Mouse (Mus musculus) embryonic facial prominence, embryonic 11.5 days (tissue): Measurements from ENCODE around the gene Mus81. TPM values are rescaled to one million over a fixed set of nuclear protein-coding genes. Genes with fewer than 3 reads are reported as not detected.

Experiments used
- ATAC-seq: fragments of 200-750 bp; cut with Nextera tagmentation; replicated peaks from 2 replicates; pipeline ENCODE4 v1.8.0; 2017; ENCODE audit warnings: low read depth; ENCODE audit not compliant: insufficient number of reproducible peaks, low FRiP score, low TSS enrichment
- DNase-seq: peaks from one replicate; pipeline ENCODE4 v3.0.0-alpha.2; 2015; ENCODE audit warnings: low spot score
- H3K27ac ChIP-seq: fragments of 300-500 bp; sonication (generic); replicated peaks from 2 replicates; pipeline ENCODE4 v1.5.1; 2014; ENCODE audit warnings: mild to moderate bottlenecking, low read depth, low read length, control low read depth
- H3K27me3 ChIP-seq: fragments of 300-500 bp; sonication (generic); 2 replicates; pipeline ENCODE4 v1.6.1; 2014; ENCODE audit warnings: mild to moderate bottlenecking, low read length, moderate library complexity, mixed read lengths; ENCODE audit not compliant: control insufficient read depth, insufficient read depth
- H3K36me3 ChIP-seq: fragments of 300-500 bp; sonication (generic); replicated peaks from 2 replicates; pipeline ENCODE4 v1.6.1; 2014; ENCODE audit warnings: low read depth, mild to moderate bottlenecking, low read length, moderate library complexity, mixed read lengths; ENCODE audit not compliant: control insufficient read depth, insufficient read depth
- H3K4me1 ChIP-seq: fragments of 300-500 bp; sonication (generic); 2 replicates; pipeline ENCODE4 v1.6.1; 2014; ENCODE audit warnings: low read length, mixed read lengths; ENCODE audit not compliant: control insufficient read depth, insufficient read depth
- H3K4me2 ChIP-seq: fragments of 300-500 bp; sonication (generic); 2 replicates; pipeline ENCODE4 v1.6.1; 2014; ENCODE audit warnings: low read depth, mild to moderate bottlenecking, control low read depth, low read length, moderate library complexity
- H3K4me3 ChIP-seq: fragments of 300-500 bp; sonication (generic); 2 replicates; pipeline ENCODE4 v1.5.1; 2014; ENCODE audit warnings: low read depth, low read length, control low read depth
- H3K9ac ChIP-seq: fragments of 300-500 bp; sonication (generic); replicated peaks from 2 replicates; pipeline ENCODE4 v1.6.1; 2014; ENCODE audit warnings: mild to moderate bottlenecking, control low read depth, low read length
- H3K9me3 ChIP-seq: fragments of 300-500 bp; sonication (generic); replicated peaks from 2 replicates; pipeline ENCODE4 v1.6.1; 2016; ENCODE audit warnings: mild to moderate bottlenecking, low read length, inconsistent platforms, mixed read lengths; ENCODE audit not compliant: control insufficient read depth
- WGBS: fragments of 180-500 bp; shearing (Covaris S2); extraction: QIAGEN DNeasy Blood & Tissue Kit; methylation state at CpG from one replicate; pipeline ENCODE4 v1.1.7; 2014; 5-methylcytosine and 5-hydroxymethylcytosine counted together
- polyA plus RNA-seq: library from polyadenylated mRNA; unstranded; fragments of >200 nt; fragmentation: Nextera tagmentation; extraction: Ambion mirVana; gene quantifications from 2 replicates; pipeline ENCODE4 v1.2.1, GENCODE M21; 2014

The Mus81 gene
- polyA plus RNA-seq, 1 experiment from 2014 or later: 29.6 TPM

DNA sequence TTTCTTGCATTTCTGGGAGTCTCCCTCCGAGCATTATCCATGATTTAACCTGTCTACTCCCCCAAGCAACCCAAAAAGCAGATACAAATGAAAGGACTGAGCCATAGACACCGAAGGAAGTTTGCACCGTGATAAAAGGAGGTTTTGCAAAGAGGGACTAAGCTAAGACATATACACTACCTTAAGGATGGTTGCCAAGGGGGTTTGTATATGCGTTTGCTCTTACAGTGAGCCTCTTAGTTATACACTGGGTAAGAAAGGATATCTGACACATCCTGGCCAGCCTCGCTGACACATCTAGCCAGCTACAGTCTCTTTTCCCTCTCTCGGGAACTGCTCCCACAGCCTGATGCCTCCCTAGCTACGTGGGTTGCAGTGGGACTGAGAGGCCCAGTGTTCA is 54.3 kb downstream of the Mus81 start:
- DNase-seq: no peak
- Histone ChIP-seq H3K4me1 (peaks cover 4% of the 10 kb centered on the region; the same call in 1 of the 2 replicates), H3K4me3 (no peak overlapping the region; the same call in 1 of the 2 replicates), H3K36me3 (no peaks in the 10 kb centered on the region), H3K4me2 (peak overlapping the region; percentile 64; the same call in 1 of the 2 replicates), H3K9me3 (no peaks in the 10 kb centered on the region), H3K27ac (no peak overlapping the region), H3K9ac (no peak overlapping the region; the same call in 1 of the 2 replicates), H3K27me3 (no peaks in the 10 kb centered on the region)
- 66% methylated on average over 7 of the region's 7 CpGs for WGBS
- ATAC-seq: no peak

DNA sequence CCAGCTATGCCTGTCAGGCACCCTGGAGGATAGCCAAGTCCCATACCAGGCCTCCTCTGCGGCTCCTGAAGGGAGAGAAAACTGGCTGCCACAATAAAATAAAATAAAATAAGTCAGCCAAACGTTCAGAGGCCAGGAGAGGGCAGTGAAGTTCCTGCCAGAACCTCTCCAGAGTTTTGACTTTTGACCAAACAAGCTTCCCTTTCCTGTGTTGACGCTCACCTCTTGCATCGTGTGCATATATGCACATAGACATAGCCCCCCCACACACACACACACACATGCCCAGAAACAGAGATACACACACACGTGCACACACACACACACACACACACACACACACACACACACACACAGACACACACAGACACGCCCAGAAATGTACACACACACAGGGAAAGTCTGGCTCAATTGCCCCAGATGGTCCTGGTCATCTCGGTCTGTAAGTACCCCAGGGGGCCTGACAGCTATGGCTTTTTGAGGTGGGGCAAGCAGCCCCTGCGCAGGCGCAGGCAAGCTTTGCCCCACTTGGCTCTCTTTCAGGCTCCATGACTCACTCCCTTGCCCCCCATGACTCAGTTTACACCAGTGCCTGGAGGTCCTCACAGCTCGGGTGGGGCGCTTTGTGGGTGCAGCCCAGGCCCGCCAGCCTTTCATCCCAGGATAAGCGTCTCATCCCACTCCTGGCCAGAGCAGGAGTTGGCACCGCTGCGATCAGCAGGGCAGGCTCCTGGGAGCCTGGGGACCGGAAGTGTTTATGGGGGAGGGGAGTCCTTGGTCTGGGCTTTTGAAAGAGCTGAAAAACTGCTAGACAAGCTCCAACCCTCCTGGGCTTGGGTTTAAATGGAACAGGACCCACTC is 55.0 kb downstream of the Mus81 start:
- no peak overlapping the region for H3K27ac ChIP-seq
- peaks cover 4% of the 10 kb centered on the region; the same call in 1 of the 2 replicates for H3K4me1 ChIP-seq
- peak overlapping the region; percentile 17 for H3K4me3 ChIP-seq
- H3K9me3 ChIP-seq: no peaks in the 10 kb centered on the region
- DNase-seq: peak; percentile 68
- peak; percentile 63 for ATAC-seq
- H3K27me3 ChIP-seq: no peaks in the 10 kb centered on the region
- no peaks in the 10 kb centered on the region for H3K36me3 ChIP-seq
- WGBS: 6% methylated on average over 16 of the region's 16 CpGs
- H3K4me2 ChIP-seq: peak overlapping the region; percentile 64
- H3K9ac ChIP-seq: peak overlapping the region; percentile 51

Other genes with a start within 250 kb of the Mus81 start
- gene Pacs1, start 215.3 kb downstream of the Mus81 start, polyA plus RNA-seq: 24.4 and 28.4 TPM in 2 replicates
- 375 and 387 TPM in 2 replicates for gene Sf3b2, start 192.9 kb downstream of the Mus81 start, polyA plus RNA-seq
- gene Gal3st3, start 190.1 kb downstream of the Mus81 start, polyA plus RNA-seq: 8.5 and 11.3 TPM in 2 replicates
- not detected in 2 replicates for gene Catsper1, start 152.7 kb downstream of the Mus81 start, polyA plus RNA-seq
- 0.69 and 1.3 TPM in 2 replicates for gene Cst6, start 138.8 kb downstream of the Mus81 start, polyA plus RNA-seq
- gene Eif1ad, start 121.7 kb downstream of the Mus81 start, polyA plus RNA-seq: 58.2 and 63.7 TPM in 2 replicates
- gene Banf1, start 121.2 kb downstream of the Mus81 start, polyA plus RNA-seq: 464 and 487 TPM in 2 replicates
- gene Sart1, start 99.7 kb downstream of the Mus81 start, polyA plus RNA-seq: 72.9 and 76.1 TPM in 2 replicates
- 0.15 and 0.36 TPM in 2 replicates for gene Tsga10ip, start 85.9 kb downstream of the Mus81 start, polyA plus RNA-seq
- 204 and 213 TPM in 2 replicates for gene Drap1, start 63.4 kb downstream of the Mus81 start, polyA plus RNA-seq
- gene AI837181, start 63.3 kb downstream of the Mus81 start, polyA plus RNA-seq: 33.2 and 36.7 TPM in 2 replicates
- not detected in 2 replicates for gene Fosl1, start 40.9 kb downstream of the Mus81 start, polyA plus RNA-seq
- 7.5 and 7.8 TPM in 2 replicates for gene Ccdc85b, start 30.5 kb downstream of the Mus81 start, polyA plus RNA-seq
- 105 and 115 TPM in 2 replicates for gene Fibp, start 27.8 kb downstream of the Mus81 start, polyA plus RNA-seq
- gene Ctsw, start 19.9 kb downstream of the Mus81 start, polyA plus RNA-seq: 1.1 and 1.4 TPM in 2 replicates
- gene Efemp2, start 14.4 kb downstream of the Mus81 start, polyA plus RNA-seq: 80.9 and 91.9 TPM in 2 replicates
- 3,308 and 3,397 TPM in 2 replicates for gene Cfl1, start 2.1 kb upstream of the Mus81 start, polyA plus RNA-seq
- not detected in 2 replicates for gene 1700020D05Rik, start 15.4 kb upstream of the Mus81 start, polyA plus RNA-seq
- gene Snx32, start 22.1 kb upstream of the Mus81 start, polyA plus RNA-seq: 8.7 and 9.8 TPM in 2 replicates
- 0.62 and 1.4 TPM in 2 replicates for gene Ovol1, start 72.2 kb upstream of the Mus81 start, polyA plus RNA-seq
- gene Ap5b1, start 79.6 kb upstream of the Mus81 start, polyA plus RNA-seq: 1.7 and 2.1 TPM in 2 replicates
- gene Rnaseh2c, start 113.5 kb upstream of the Mus81 start, polyA plus RNA-seq: 156 and 157 TPM in 2 replicates
- gene Kat5, start 121.8 kb upstream of the Mus81 start, polyA plus RNA-seq: 28.9 and 32.2 TPM in 2 replicates
- gene Rela, start 149.1 kb upstream of the Mus81 start, polyA plus RNA-seq: 37.0 and 39.1 TPM in 2 replicates
- 12.4 and 13.2 TPM in 2 replicates for gene Sipa1, start 175.3 kb upstream of the Mus81 start, polyA plus RNA-seq
- 13.1 and 14.6 TPM in 2 replicates for gene Map3k11, start 200.3 kb upstream of the Mus81 start, polyA plus RNA-seq
- gene Pcnx3, start 200.5 kb upstream of the Mus81 start, polyA plus RNA-seq: 17.5 and 22.0 TPM in 2 replicates
- gene Kcnk7, start 216.0 kb upstream of the Mus81 start, polyA plus RNA-seq: not detected in 2 replicates
- 4.5 and 5.5 TPM in 2 replicates for gene Ehbp1l1, start 237.9 kb upstream of the Mus81 start, polyA plus RNA-seq
- 137 and 151 TPM in 2 replicates for gene Fam89b, start 241.3 kb upstream of the Mus81 start, polyA plus RNA-seq